Mouse (Mus musculus): Measurements from ENCODE around the gene Ubr3.

DNA sequence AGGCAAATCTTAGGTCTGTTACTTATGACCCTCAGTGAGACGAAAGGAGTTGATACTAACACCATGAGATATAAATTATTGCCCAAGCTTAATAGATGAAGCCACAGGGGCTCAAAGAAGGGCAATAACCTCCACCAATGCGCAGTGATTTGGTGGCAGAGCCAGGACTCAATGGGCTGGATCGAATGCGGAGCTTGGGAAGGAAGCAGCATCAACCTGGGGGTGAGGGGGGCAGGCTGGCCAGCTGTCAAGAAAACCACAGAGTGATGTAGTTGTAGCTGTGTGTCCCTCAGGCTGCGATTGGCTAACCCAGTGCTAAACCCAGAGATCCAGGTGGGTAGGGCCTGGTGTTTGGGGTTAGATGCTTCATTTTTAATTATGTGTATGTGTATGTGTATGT, 137.8 kb downstream of the Ubr3 start:
- no peak for TF ChIP-seq CTCF (IDR thresholded peaks at IDR 0.05 in 2 of 3, conservative IDR thresholded peaks at IDR 0.05 in 1 of 3; ENCODE audit: control insufficient read depth in 1 of 3, insufficient read depth in 1 of 3, low read depth in 2 of 3, low read length in 3 of 3, poor library complexity in 1 of 3, severe bottlenecking in 1 of 3)
- no peak for TF ChIP-seq EP300 (IDR thresholded peaks at IDR 0.05; ENCODE audit: low read depth in 1 of 2, low read length in 2 of 2)
- no peak for TF ChIP-seq POLR2AphosphoS2 (IDR thresholded peaks at IDR 0.05; ENCODE audit: low read length)
- no peak for TF ChIP-seq TBP (IDR thresholded peaks at IDR 0.05; ENCODE audit: low read depth, low read length)
- no peak for TF ChIP-seq GABPA (IDR thresholded peaks at IDR 0.05; ENCODE audit: low read depth, low read length)
- TF ChIP-seq E2F4 (IDR thresholded peaks at IDR 0.05; ENCODE audit: borderline replicate concordance, low read depth, low read length): no peak
- TF ChIP-seq MYB (IDR thresholded peaks at IDR 0.05; ENCODE audit: low read depth, low read length): no peak
- TF ChIP-seq GATA1 (IDR thresholded peaks at IDR 0.05; ENCODE audit: low read depth, low read length): no peak
- TF ChIP-seq BHLHE40 (IDR thresholded peaks at IDR 0.05; ENCODE audit: borderline replicate concordance, low read depth, low read length): no peak
- TF ChIP-seq MXI1 (IDR thresholded peaks at IDR 0.05; ENCODE audit: low read depth, low read length): no peak
- no peak for TF ChIP-seq MAX (IDR thresholded peaks at IDR 0.05; ENCODE audit: low read length)
